Mouse (Mus musculus) bone marrow, adult 2 months (tissue): ENCODE data around the gene Tex261.

Source experiments
- CTCF ChIP-seq: fragments of 200-500 bp; IDR thresholded peaks from 2 replicates; pipeline ENCODE4 v1.5.1; 2011; ENCODE audit warnings: low read length, control low read depth; ENCODE audit not compliant: control insufficient read depth, insufficient read depth
- POLR2A ChIP-seq: fragments of 200-500 bp; IDR thresholded peaks from 2 replicates; pipeline ENCODE4 v1.6.1; 2011; ENCODE audit warnings: low read depth, mild to moderate bottlenecking, control low read depth, low read length, borderline replicate concordance; ENCODE audit not compliant: control insufficient read depth

GRCm38 (mm10) chr6:83745466-83745865 is 30.1 kb downstream of the Tex261 start:
- TF ChIP-seq CTCF (no peak), POLR2A (no peak)
